Mouse (Mus musculus): ENCODE results near the gene Hnrnpa1. TPM values are rescaled to one million over a fixed set of nuclear protein-coding genes. Genes with fewer than 3 reads are reported as not detected.
A peak's percentile ranks its signal among the peaks of the same experiment; 100 is the strongest.

The Hnrnpa1 gene
- total and polyA plus RNA-seq, 3 experiments, result 59.4 to 149 (median 143) TPM

DNA sequence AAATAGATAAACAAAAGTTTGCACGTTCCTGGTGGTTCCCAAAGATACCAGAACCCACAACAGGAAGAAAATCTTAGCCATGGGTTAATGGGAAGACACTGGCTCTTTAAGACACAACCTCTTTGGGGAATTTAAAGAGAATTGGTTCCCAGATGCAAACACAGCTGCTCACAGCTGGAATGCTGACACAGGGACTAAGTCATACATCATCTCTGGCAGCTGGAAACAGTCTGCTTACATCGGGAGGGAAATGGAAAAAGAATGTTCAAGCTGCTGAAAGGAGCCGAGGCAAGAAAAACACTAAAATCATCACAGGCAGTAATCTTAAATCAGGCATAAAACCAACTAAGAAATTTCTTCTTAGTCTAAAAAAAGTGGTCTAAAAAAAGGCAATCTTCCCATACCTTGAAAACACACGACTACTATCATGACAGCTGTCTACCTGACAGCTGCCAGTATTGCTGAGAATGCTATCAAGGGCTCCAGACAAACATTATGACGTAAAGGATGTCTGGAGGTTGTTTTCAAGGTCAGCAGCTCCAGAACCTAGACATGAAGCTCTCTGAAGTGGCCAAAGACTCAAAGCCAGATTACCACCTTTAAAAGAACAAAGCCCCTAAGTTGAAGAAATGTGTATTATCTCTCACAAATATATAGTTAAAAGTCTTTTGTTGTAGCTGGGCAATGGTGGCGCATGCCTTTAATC is 38.0 kb upstream of the Hnrnpa1 start:
- TF ChIP-seq EP300 (IDR thresholded peaks at IDR 0.05; ENCODE audit: insufficient read depth, low read depth, low read length), result peak; percentile 79; the same call in 1 of the 2 replicates
- TF ChIP-seq CTCF (IDR thresholded peaks at IDR 0.05), result no peak
- TF ChIP-seq POLR2A (IDR thresholded peaks at IDR 0.05; ENCODE audit: insufficient read depth, low read depth, low read length), result no peak
- Histone ChIP-seq H3K9ac (ENCODE audit: low read depth, low read length) (no peak overlapping the region), H3K27ac (peak overlapping the region; percentile 60), H3K79me2 (replicated peaks; ENCODE audit: control insufficient read depth, insufficient read depth, low read length) (no peaks in the 10 kb centered on the region), H3K4me1 (ENCODE audit: control insufficient read depth, insufficient read depth, low read length) (no peaks in the 10 kb centered on the region; the same call in 1 of the 2 replicates), H3K36me3 (ENCODE audit: control insufficient read depth, insufficient read depth, low read length) (peaks cover 14% of the 10 kb centered on the region), H3K27me3 (ENCODE audit: control insufficient read depth, insufficient read depth, low read length) (no peaks in the 10 kb centered on the region), H3K4me3 (no peak overlapping the region)
- DNase-seq, result peak; percentile 58 to 73
- intact Hi-C loops (cut with DNase I), result no loop called here
- whole genome bisulfite sequencing, result 39% methylated on average over 6 of the region's 6 CpGs

DNA sequence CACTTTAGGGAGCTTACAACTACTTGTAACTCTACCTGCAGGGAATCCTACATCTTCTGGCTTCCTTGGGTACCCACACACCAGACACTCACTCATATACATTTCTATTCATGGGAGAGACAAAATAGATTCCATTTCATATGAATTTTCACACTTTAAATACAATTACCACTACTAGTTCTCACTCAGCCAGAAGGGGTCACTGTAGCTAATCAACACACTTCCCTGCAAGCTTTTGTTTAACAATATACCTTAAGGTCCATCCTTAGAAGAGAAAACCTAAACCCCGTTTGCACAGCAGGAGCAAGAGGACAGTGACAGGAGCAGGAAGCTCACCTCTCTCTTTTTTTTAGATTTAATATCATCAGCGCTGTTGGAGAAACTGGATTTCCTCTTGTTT is 35.1 kb upstream of the Hnrnpa1 start:
- Histone ChIP-seq H3K9ac (ENCODE audit: low read depth, low read length) (no peak overlapping the region), H3K36me3 (ENCODE audit: control insufficient read depth, insufficient read depth, low read length) (peaks cover 12% of the 10 kb centered on the region), H3K4me1 (ENCODE audit: control insufficient read depth, insufficient read depth, low read length) (no peaks in the 10 kb centered on the region; the same call in 1 of the 2 replicates), H3K79me2 (replicated peaks; ENCODE audit: control insufficient read depth, insufficient read depth, low read length) (no peaks in the 10 kb centered on the region), H3K4me3 (no peak overlapping the region), H3K27ac (no peak overlapping the region), H3K27me3 (ENCODE audit: control insufficient read depth, insufficient read depth, low read length) (no peaks in the 10 kb centered on the region)
- DNase-seq, result no peak
- intact Hi-C loops (cut with DNase I), result no loop called here
- WGBS, result 43% methylated on average over 2 of the region's 2 CpGs
- TF ChIP-seq CTCF (IDR thresholded peaks at IDR 0.05) (peak; percentile 67), EP300 (IDR thresholded peaks at IDR 0.05; ENCODE audit: insufficient read depth, low read depth, low read length) (no peak)

DNA sequence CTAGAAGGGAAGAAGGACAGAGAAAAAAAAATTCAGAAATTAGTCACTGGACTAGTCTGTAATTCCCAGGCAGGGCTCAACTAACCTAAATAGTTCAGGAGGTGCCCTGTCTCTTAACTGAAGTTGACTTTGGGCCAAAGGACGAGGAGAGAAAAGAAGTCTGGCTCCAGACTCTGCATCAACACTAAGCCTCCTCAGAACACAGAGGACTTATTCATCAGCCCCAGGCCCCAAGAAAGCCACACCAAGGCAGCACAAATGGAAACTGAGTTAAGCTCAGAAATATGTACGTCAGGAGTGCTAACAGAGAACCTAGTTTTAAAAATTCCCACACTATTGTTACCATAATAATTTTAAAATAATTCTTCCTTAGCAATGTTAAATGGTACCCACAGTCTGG is 26.1 kb upstream of the Hnrnpa1 start:
- H3K9ac ChIP-seq (ENCODE audit: low read depth, low read length), result no peak overlapping the region
- DNase-seq, result no peak
- H3K27ac ChIP-seq, result peak overlapping the region; percentile 85
- intact Hi-C loops (cut with DNase I), result no loop called here
- H3K79me2 ChIP-seq (replicated peaks; ENCODE audit: control insufficient read depth, insufficient read depth, low read length), result 0 out of 2 replicates have a peak, but pooled peaks cover 4% of the 10 kb centered on the region
- TF ChIP-seq POLR2A (IDR thresholded peaks at IDR 0.05; ENCODE audit: insufficient read depth, low read depth, low read length) (no peak), EP300 (IDR thresholded peaks at IDR 0.05; ENCODE audit: insufficient read depth, low read depth, low read length) (no peak), CTCF (IDR thresholded peaks at IDR 0.05) (no peak)
- H3K27me3 ChIP-seq (ENCODE audit: control insufficient read depth, insufficient read depth, low read length), result no peaks in the 10 kb centered on the region
- peaks cover 4% of the 10 kb centered on the region for H3K36me3 ChIP-seq (ENCODE audit: control insufficient read depth, insufficient read depth, low read length)
- peak overlapping the region; percentile 68; the same call in 1 of the 2 replicates for H3K4me3 ChIP-seq
- WGBS, result 34% methylated on average over 2 of the region's 2 CpGs
- H3K4me1 ChIP-seq (ENCODE audit: control insufficient read depth, insufficient read depth, low read length), result peaks cover 2% of the 10 kb centered on the region

DNA sequence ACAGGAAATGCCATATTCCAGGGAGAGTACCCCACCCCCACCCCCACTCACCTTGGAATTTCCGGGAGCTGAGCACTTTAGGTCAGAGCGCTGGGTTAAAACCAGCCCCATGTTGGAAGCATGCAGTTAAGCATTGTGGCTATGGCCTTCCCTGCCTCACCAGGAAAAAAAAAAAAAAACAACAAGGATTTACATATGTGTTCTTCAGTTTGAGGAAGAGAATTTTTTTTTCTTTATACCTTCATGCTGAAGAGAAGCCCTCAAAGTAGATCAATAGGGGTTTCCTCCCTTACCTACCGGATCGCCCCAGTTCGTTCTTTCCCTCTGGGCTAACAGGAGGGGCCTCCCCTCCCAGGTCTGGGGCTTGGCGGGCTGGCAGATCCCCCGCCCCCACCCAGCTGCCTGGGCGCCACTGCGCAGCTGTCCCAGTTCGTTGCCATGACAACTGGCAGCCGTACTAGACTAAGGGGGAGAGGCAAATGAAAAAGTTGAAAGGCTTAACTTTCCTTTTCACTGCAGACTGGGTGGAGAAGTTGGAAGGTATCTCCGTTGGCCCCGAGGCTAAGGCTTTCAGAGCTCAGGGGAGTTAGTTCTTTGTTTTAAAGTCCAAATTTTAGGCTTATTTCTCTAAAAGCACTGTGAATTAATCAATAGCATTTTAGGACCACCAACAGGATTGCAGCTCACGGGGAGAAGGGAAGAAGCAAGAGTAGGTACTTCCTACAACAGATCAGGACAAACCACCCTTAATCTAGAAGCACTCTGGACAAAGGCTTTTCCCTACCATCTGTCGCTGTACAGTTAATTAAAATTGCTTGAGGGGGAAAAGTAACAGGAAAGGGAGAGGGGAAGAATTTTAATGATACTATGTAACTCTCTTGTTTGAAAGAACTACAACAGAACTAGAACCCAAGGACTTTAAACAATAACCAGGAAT is 25.0 kb upstream of the Hnrnpa1 start:
- WGBS, result 1% methylated on average over 15 of the region's 15 CpGs
- peak overlapping the region; percentile 68 for H3K4me3 ChIP-seq
- H3K27ac ChIP-seq, result peak overlapping the region; percentile 85
- intact Hi-C loops (cut with DNase I), result no loop called here
- peaks cover 4% of the 10 kb centered on the region for H3K36me3 ChIP-seq (ENCODE audit: control insufficient read depth, insufficient read depth, low read length)
- H3K79me2 ChIP-seq (replicated peaks; ENCODE audit: control insufficient read depth, insufficient read depth, low read length), result 0 out of 2 replicates have a peak, but pooled peaks cover 4% of the 10 kb centered on the region
- H3K4me1 ChIP-seq (ENCODE audit: control insufficient read depth, insufficient read depth, low read length), result peaks cover 2% of the 10 kb centered on the region
- TF ChIP-seq CTCF (IDR thresholded peaks at IDR 0.05) (no peak), POLR2A (IDR thresholded peaks at IDR 0.05; ENCODE audit: insufficient read depth, low read depth, low read length) (peak; percentile 29; the same call in 1 of the 2 replicates), EP300 (IDR thresholded peaks at IDR 0.05; ENCODE audit: insufficient read depth, low read depth, low read length) (0 out of 2 replicates have a peak, but pooled peaks have one; percentile 39)
- peak; percentile 85 to 89 for DNase-seq
- H3K9ac ChIP-seq (ENCODE audit: low read depth, low read length), result peak overlapping the region; percentile 68
- no peaks in the 10 kb centered on the region for H3K27me3 ChIP-seq (ENCODE audit: control insufficient read depth, insufficient read depth, low read length)

DNA sequence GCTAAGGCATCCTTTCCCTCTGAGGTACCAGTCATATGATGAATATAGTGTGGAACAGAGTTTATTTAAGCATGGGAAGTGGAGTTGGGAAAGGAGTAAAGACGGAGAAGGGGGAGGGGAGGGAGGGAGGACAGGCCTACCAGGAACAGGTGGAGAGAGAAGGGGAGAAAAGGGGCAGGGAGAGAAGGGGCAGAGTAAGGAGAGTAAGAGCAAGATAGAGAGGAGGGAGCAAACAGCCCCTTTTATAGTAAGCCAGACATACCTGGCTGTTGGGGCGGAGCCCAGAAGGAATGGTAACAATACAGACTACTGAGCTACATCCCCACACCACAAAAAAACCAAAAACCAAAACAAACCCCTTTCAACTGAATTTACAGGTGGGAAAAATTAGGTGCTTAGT is 24.2 kb upstream of the Hnrnpa1 start:
- H3K79me2 ChIP-seq (replicated peaks; ENCODE audit: control insufficient read depth, insufficient read depth, low read length), result 0 out of 2 replicates have a peak, but pooled peaks cover 2% of the 10 kb centered on the region
- no peak overlapping the region for H3K9ac ChIP-seq (ENCODE audit: low read depth, low read length)
- intact Hi-C loops (cut with DNase I), result no loop called here
- no peaks in the 10 kb centered on the region for H3K27me3 ChIP-seq (ENCODE audit: control insufficient read depth, insufficient read depth, low read length)
- peaks cover 3% of the 10 kb centered on the region for H3K4me1 ChIP-seq (ENCODE audit: control insufficient read depth, insufficient read depth, low read length)
- H3K27ac ChIP-seq, result peak overlapping the region; percentile 85
- DNase-seq, result no peak
- 70% methylated on average over 2 of the region's 2 CpGs for WGBS
- H3K4me3 ChIP-seq, result no peak overlapping the region
- TF ChIP-seq EP300 (IDR thresholded peaks at IDR 0.05; ENCODE audit: insufficient read depth, low read depth, low read length), result no peak
- no peak for TF ChIP-seq POLR2A (IDR thresholded peaks at IDR 0.05; ENCODE audit: insufficient read depth, low read depth, low read length)
- no peak for TF ChIP-seq CTCF (IDR thresholded peaks at IDR 0.05)
- H3K36me3 ChIP-seq (ENCODE audit: control insufficient read depth, insufficient read depth, low read length), result peaks cover 9% of the 10 kb centered on the region
